Comparison of ENCODE assay signal across 9 mouse cellular contexts in the genomic region with DNA sequence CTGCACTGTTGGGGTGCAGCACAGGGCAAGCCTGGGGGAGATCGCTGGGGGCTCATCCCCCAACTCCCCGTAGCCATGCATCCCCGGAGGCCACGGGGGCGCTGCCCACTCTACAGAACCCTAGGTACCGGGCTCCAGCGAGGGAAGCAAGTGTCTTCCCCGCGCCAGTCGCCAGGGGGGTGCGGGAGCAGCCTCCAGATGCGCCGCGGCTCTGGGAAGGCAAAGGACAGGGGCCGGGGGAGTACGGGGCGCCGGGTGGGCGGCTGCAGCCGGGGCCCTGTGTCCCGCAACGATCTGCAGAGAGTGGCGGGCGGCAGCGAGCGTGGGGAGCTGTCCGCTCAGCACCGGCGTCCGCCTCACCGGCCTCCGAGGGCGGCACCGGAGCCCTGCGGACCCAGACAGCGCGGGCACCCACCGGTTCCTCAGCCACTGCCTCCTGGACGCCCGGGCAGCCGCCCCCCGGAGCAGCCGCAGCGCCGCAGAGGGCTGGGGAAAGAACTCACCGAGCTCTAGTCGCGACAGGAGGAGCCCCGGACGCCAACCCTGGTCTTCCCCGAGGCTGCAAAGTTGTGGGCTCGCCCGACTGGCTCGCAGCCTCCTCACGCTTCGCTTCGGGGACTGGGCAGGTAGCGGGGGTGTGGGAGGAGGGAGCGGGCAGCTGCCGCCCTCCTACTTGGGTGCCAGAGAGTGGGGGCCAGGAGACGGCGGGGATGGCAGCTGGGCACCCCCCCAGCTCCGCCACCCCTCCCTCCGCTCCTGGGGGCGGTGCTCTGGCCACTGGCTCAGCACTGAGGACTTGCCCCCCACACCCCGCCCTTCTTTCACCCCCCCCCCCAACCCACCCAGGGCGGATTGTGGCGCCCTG. TPM values are rescaled to one million over a fixed set of nuclear protein-coding genes. Genes with fewer than 3 reads are reported as not detected.
DNase-seq lines count a peak whose midpoint lies in the region; ATAC-seq and TF ChIP-seq lines count a peak whose summit lies in the region.
"Had no signal": no experiment of that assay in that cellular context is flagged by ENCODE, and none has a peak within 500 bp of the region (broad histone marks: within the 10 kb centered on the region; RNA-seq: fewer than 3 reads in every experiment).

Gene Zdhhc22 (minus strand): TSS at position 541 of the 865 bp plus-strand sequence.

- H3K9ac ChIP-seq in forebrain, embryonic 16.5 days (replicated peaks; ENCODE audit: low read depth, low read length) = peak within 1 kb of the TSS; percentile 71

- intact Hi-C loops in gastrocnemius, adult 2 months (cut with DNase I) = loop anchor here (10.0 kb wide), 1 partner anchor 275 kb away; the partner anchor contains the start of genes Ahsa1 and Vipas39
- intact Hi-C loops in gastrocnemius, postnatal 36 days (cut with DNase I) = loop anchor here (5.0 kb wide), 1 partner anchor 47 kb away; no protein-coding TSS in a partner anchor

- under 1% methylated on average over 57 of the region's 68 CpGs for WGBS in forebrain, embryonic 16.5 days
- 2% methylated on average over 67 of the region's 68 CpGs for WGBS in midbrain, embryonic 10.5 days

- H3K36me3 ChIP-seq in forebrain, embryonic 16.5 days (ENCODE audit: control insufficient read depth, insufficient read depth) = no peaks in the 10 kb centered on the region
- H3K36me3 ChIP-seq in midbrain, embryonic 10.5 days = no peaks in the 10 kb centered on the region

- peak; percentile 86 for ATAC-seq in forebrain, embryonic 16.5 days

- peaks cover 13% of the 10 kb centered on the region for H3K27me3 ChIP-seq in forebrain, embryonic 16.5 days (replicated peaks; ENCODE audit: control insufficient read depth, insufficient read depth, low read length)
- H3K27me3 ChIP-seq in midbrain, embryonic 10.5 days (ENCODE audit: low read depth, poor library complexity, severe bottlenecking) = peaks cover 83% of the 10 kb centered on the region

- H3K9me3 ChIP-seq in forebrain, embryonic 16.5 days (ENCODE audit: control insufficient read depth, low read length) = no peaks in the 10 kb centered on the region
- H3K9me3 ChIP-seq in midbrain, embryonic 10.5 days (replicated peaks) = no peaks in the 10 kb centered on the region

- H3K4me1 ChIP-seq in forebrain, embryonic 16.5 days (replicated peaks; ENCODE audit: control insufficient read depth, insufficient read depth, low read length) = peaks cover 22% of the 10 kb centered on the region
- H3K4me1 ChIP-seq in midbrain, embryonic 10.5 days = peaks cover 43% of the 10 kb centered on the region

- no peak for TF ChIP-seq CTCF in gastrocnemius, adult 2 months (IDR thresholded peaks at IDR 0.05)

- peak within 1 kb of the TSS; percentile 89 for H3K4me2 ChIP-seq in forebrain, embryonic 16.5 days (ENCODE audit: low read length)

- H3K4me3 ChIP-seq in gastrocnemius, adult 2 months = peak within 1 kb of the TSS; percentile 23; the same call in 1 of the 2 replicates
- peak within 1 kb of the TSS; percentile 58 for H3K4me3 ChIP-seq in forebrain, embryonic 16.5 days (replicated peaks; ENCODE audit: low read length)
- peak within 1 kb of the TSS; percentile 70 for H3K4me3 ChIP-seq in midbrain, embryonic 10.5 days

- DNase-seq in gastrocnemius, adult 2 months = peak; percentile 52
- DNase-seq in gastrocnemius, postnatal 36 days = no peak
- DNase-seq in urinary bladder, postnatal 14 days (ENCODE audit: low spot score) = peak; percentile 30
- no peak for DNase-seq in urinary bladder, postnatal 4 days (ENCODE audit: low spot score in 2 of 2)
- DNase-seq in kidney, postnatal 10 days = peak; percentile 75
- DNase-seq in midbrain, embryonic 10.5 days (ENCODE audit: low spot score) = peak; percentile 79
- no peak for DNase-seq in adipocyte (ENCODE audit: low spot score)

- H3K27ac ChIP-seq in gastrocnemius, adult 2 months = no peak within 1 kb of the TSS
- H3K27ac ChIP-seq in forebrain, embryonic 16.5 days (ENCODE audit: low read length) = no peak within 1 kb of the TSS; the same call in 1 of the 2 replicates
- H3K27ac ChIP-seq in midbrain, embryonic 10.5 days (replicated peaks) = peak within 1 kb of the TSS; percentile 70

RNA-seq across cellular contexts. Expression of gene Zdhhc22, which starts in this region (rescaled TPM):
- total RNA-seq in gastrocnemius, adult 2 months (2021) = not detected
- not detected for total RNA-seq in gastrocnemius, postnatal 36 days (2021)
- 5.2 and 9.4 TPM in 2 replicates for polyA plus RNA-seq in forebrain, embryonic 16.5 days (2015; fragmentation: Nextera tagmentation; extraction: Ambion mirVana)
- polyA plus RNA-seq in midbrain, embryonic 10.5 days (2016; fragmentation: Nextera tagmentation; extraction: Ambion mirVana) = 0.15 and 0.24 TPM in 2 replicates
- total RNA-seq: gastrocnemius, postnatal 4 days had no signal

Comparison
In these comparisons a context has a peak if more than half of its experiments do, and no peak if none do; other contexts are left out.
1. DNase-seq: peak in urinary bladder, postnatal 14 days (single experiment) and kidney, postnatal 10 days (single experiment); none in gastrocnemius, postnatal 36 days (0 of 2), urinary bladder, postnatal 4 days (0 of 2) and adipocyte (single experiment).
2. Peak in DNase-seq and H3K4me3 ChIP-seq in gastrocnemius, adult 2 months; RNA of the gene not detected or under 1 TPM.
3. Peak in DNase-seq, H3K4me3 ChIP-seq and H3K27ac ChIP-seq in midbrain, embryonic 10.5 days; RNA of the gene not detected or under 1 TPM.
4. Peak in every context shown above with its lines, with median percentiles within 50 percentile points of each other: H3K4me3 ChIP-seq.